Mouse (Mus musculus) liver, embryonic 14.5 days (tissue): ENCODE measurements at regions not wholly inside any gene's neighbourhood (a gene's known extent, or its start where the extent isn't known, plus 50 kb on each side); places are given as distances from the start of the nearest gene placed in this dataset.

Experiments used
- ATAC-seq: fragments of 200-750 bp; cut with Nextera tagmentation; 2 replicates; pipeline ENCODE4 v1.8.0; 2017; ENCODE audit warnings: moderate number of reproducible peaks, mild to moderate bottlenecking, moderate library complexity; ENCODE audit not compliant: insufficient read depth
- DNase-seq, 3 experiments: peaks; one replicate each; pipeline ENCODE4 v3.0.0-alpha.2; 2012 to 2013; ENCODE audit warnings: low read depth in 3 of 3, low spot score in 3 of 3
- H3K27ac ChIP-seq: fragments of 300-500 bp; sonication (generic); 2 replicates; pipeline ENCODE4 v1.5.1; 2014; ENCODE audit warnings: moderate library complexity, mild to moderate bottlenecking, control low read depth, inconsistent platforms
- H3K27me3 ChIP-seq: fragments of 300-500 bp; sonication (generic); 2 replicates; pipeline ENCODE4 v1.6.1; 2014; ENCODE audit warnings: mild to moderate bottlenecking, low read length, moderate library complexity; ENCODE audit not compliant: control insufficient read depth, insufficient read depth
- H3K36me3 ChIP-seq: fragments of 300-500 bp; sonication (generic); replicated peaks from 2 replicates; pipeline ENCODE4 v1.6.1; 2014; ENCODE audit warnings: low read depth; ENCODE audit not compliant: control insufficient read depth, insufficient read depth
- H3K4me1 ChIP-seq, 2 experiments: fragments of 200-500 bp in 1 of 2; fragments of 300-500 bp in 1 of 2; sonication (generic) in 1 of 2; replicated peaks; 2 replicates each; pipeline ENCODE4 v1.6.1; 2012 to 2014; ENCODE audit warnings: antibody characterized with exemption in 1 of 2, inconsistent platforms in 1 of 2, low read length in 1 of 2; ENCODE audit not compliant: control insufficient read depth in 2 of 2, insufficient read depth in 2 of 2
- H3K4me2 ChIP-seq: fragments of 300-500 bp; sonication (generic); 2 replicates; pipeline ENCODE4 v1.6.1; 2014; ENCODE audit warnings: low read depth, mild to moderate bottlenecking, control low read depth, moderate library complexity
- H3K4me3 ChIP-seq, 2 experiments: fragments of 200-500 bp in 1 of 2; fragments of 300-500 bp in 1 of 2; sonication (generic) in 1 of 2; 2 replicates each; pipeline ENCODE4 v1.5.1; 2012 to 2014; ENCODE audit warnings: low read depth in 2 of 2, low read length in 2 of 2, mild to moderate bottlenecking in 2 of 2, control low read depth in 1 of 2, inconsistent platforms in 1 of 2, moderate library complexity in 1 of 2; ENCODE audit not compliant: insufficient read depth in 1 of 2
- H3K9ac ChIP-seq: fragments of 300-500 bp; sonication (generic); replicated peaks from 2 replicates; pipeline ENCODE4 v1.6.1; 2014; ENCODE audit warnings: mild to moderate bottlenecking, control low read depth, moderate library complexity
- H3K9me3 ChIP-seq: fragments of 300-500 bp; sonication (generic); 2 replicates; pipeline ENCODE4 v1.6.1; 2016; ENCODE audit warnings: low read length, mixed read lengths; ENCODE audit not compliant: control insufficient read depth
- CTCF ChIP-seq: IDR thresholded peaks from 2 replicates; pipeline ENCODE4 v1.5.1; 2016; ENCODE audit warnings: antibody characterized with exemption, low read depth, control low read depth
- EP300 ChIP-seq: IDR thresholded peaks from 2 replicates; pipeline ENCODE4 v1.6.1; 2016; ENCODE audit warnings: antibody characterized with exemption, low read depth
- WGBS: fragments of 180-500 bp; shearing (Covaris S2); extraction: QIAGEN DNeasy Blood & Tissue Kit; methylation state at CpG from one replicate; pipeline ENCODE4 v1.1.7; 2014; ENCODE audit not compliant: insufficient replicate concordance; 5-methylcytosine and 5-hydroxymethylcytosine counted together

- H3K4me2 ChIP-seq, result no peak overlapping the region
- H3K9ac ChIP-seq, result no peak overlapping the region
- H3K27ac ChIP-seq, result no peak overlapping the region
- H3K9me3 ChIP-seq, result no peaks in the 10 kb centered on the region
- no peak overlapping the region for H3K4me3 ChIP-seq
- TF ChIP-seq EP300 (no peak), CTCF (no peak)
- H3K4me1 ChIP-seq, result no peaks in the 10 kb centered on the region
- H3K27me3 ChIP-seq, result no peaks in the 10 kb centered on the region
- no peaks in the 10 kb centered on the region for H3K36me3 ChIP-seq
- no peak for DNase-seq
- 62% methylated on average over 7 of the region's 7 CpGs for WGBS
- no peak for ATAC-seq
Observed at GRCm38 (mm10) chr3:34232329-34233250, 151.5 kb upstream of the Dnajc19 start.

DNA sequence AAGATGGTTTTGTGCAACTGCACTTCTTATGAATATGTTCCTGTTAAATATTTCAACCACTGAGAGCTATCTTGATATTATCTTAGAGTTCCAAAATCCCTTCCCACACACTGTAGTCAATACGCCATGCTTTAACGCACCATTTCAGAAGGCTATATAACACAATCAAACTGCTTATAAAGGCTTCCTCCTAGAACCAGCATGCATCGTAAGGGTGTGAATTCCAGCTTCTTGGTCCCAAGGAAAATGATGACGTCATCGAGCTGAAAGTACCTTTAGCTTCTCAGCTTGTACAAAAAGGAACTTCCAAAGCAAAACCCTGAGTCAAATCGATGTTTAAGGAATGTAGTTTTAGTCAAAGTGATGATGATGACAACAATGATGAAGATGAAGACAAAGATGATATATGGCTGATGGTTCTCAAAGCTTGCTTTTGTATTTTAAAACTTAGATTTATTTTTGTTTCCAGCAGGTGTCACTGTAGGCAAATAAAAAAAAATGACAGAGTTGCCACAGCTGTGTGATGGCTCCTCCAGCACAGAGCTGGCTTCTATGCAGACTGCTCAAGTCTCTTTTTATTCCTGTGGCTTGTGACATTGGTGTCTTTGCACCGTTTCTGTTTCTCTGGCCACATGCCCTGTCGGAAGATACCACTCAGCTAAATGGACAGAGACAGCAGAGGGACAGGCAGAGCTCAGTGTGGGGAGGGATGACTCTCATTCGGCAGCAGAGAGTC, 150.6 kb upstream of the Dnajc19 start:
- 51% methylated on average over 9 of the region's 9 CpGs for WGBS
- no peak for DNase-seq

GRCm38 (mm10) chr3:34222291-34222690, 141.2 kb upstream of the Dnajc19 start:
- H3K4me3 ChIP-seq, result no peak overlapping the region
- H3K9ac ChIP-seq, result no peak overlapping the region
- 76% methylated on average over 10 of the region's 10 CpGs for WGBS
- H3K9me3 ChIP-seq, result no peaks in the 10 kb centered on the region
- no peak for DNase-seq
- TF ChIP-seq EP300 (no peak), CTCF (no peak)
- no peak overlapping the region for H3K4me2 ChIP-seq
- H3K4me1 ChIP-seq, result no peaks in the 10 kb centered on the region
- no peaks in the 10 kb centered on the region for H3K36me3 ChIP-seq
- ATAC-seq, result no peak
- no peaks in the 10 kb centered on the region for H3K27me3 ChIP-seq
- no peak overlapping the region for H3K27ac ChIP-seq

More for the DNA sequence above, 150.6 kb upstream of the Dnajc19 start:
- no peaks in the 10 kb centered on the region for H3K27me3 ChIP-seq
- ATAC-seq, result no peak
- H3K4me1 ChIP-seq, result no peaks in the 10 kb centered on the region
- no peak overlapping the region for H3K27ac ChIP-seq
- H3K36me3 ChIP-seq, result no peaks in the 10 kb centered on the region
- H3K9me3 ChIP-seq, result no peaks in the 10 kb centered on the region
- H3K9ac ChIP-seq, result no peak overlapping the region
- H3K4me2 ChIP-seq, result no peak overlapping the region
- no peak overlapping the region for H3K4me3 ChIP-seq
- no peak for TF ChIP-seq CTCF
- TF ChIP-seq EP300, result no peak

GRCm38 (mm10) chr3:34219741-34220310, 138.7 kb upstream of the Dnajc19 start:
- Histone ChIP-seq H3K4me1 (no peaks in the 10 kb centered on the region), H3K9ac (no peak overlapping the region), H3K27ac (no peak overlapping the region), H3K9me3 (no peaks in the 10 kb centered on the region), H3K27me3 (no peaks in the 10 kb centered on the region), H3K36me3 (no peaks in the 10 kb centered on the region), H3K4me3 (no peak overlapping the region), H3K4me2 (no peak overlapping the region)
- no peak for TF ChIP-seq EP300
- TF ChIP-seq CTCF, result no peak
- ATAC-seq (no peak), DNase-seq (no peak)
- 68% methylated on average over 10 of the region's 10 CpGs for WGBS

DNA sequence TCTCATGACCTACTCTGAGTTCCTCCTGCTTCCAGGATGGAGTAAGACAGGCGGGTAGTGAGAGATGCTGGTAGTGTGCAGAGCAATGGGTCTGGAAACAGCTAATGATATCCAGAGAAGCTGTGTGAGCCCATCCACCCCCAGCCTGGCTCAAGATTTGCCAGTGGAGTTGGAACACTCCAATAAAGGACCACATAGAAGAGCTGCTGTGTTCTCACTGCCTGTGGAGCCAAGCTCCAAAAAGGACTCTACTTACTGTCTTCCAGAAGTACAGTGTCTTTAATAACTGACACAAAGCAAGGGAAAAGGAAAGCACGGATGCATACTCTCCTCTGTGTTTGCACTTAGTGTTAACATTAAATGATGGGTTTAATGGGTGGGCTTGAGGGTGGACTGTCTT, 138.0 kb upstream of the Dnajc19 start:
- DNase-seq, result no peak
- TF ChIP-seq CTCF (no peak), EP300 (no peak)
- WGBS, result 42% methylated on average over 2 of the region's 2 CpGs
- H3K4me3 ChIP-seq, result no peak overlapping the region
- H3K27ac ChIP-seq, result no peak overlapping the region
- ATAC-seq, result no peak
- no peak overlapping the region for H3K9ac ChIP-seq
- no peaks in the 10 kb centered on the region for H3K36me3 ChIP-seq
- H3K4me1 ChIP-seq, result no peaks in the 10 kb centered on the region
- no peaks in the 10 kb centered on the region for H3K9me3 ChIP-seq
- no peak overlapping the region for H3K4me2 ChIP-seq
- no peaks in the 10 kb centered on the region for H3K27me3 ChIP-seq
